Mouse (Mus musculus): ENCODE results near the gene Cenpb. TPM values are rescaled to one million over a fixed set of nuclear protein-coding genes. Genes with fewer than 3 reads are reported as not detected.

Gene Cenpb
- total and polyA plus RNA-seq, 2 experiments: 27.5 to 35.2 TPM

GRCm38 (mm10) chr2:131209969-131210792 is 30.3 kb upstream of the Cenpb start:
- peak; percentile 96 for DNase-seq (ENCODE audit: extremely low read depth, low read depth, low spot score)
- Histone ChIP-seq H3K36me3 (ENCODE audit: control insufficient read depth, insufficient read depth, low read length) (peaks cover 2% of the 10 kb centered on the region; the same call in 1 of the 2 replicates), H3K4me1 (ENCODE audit: control insufficient read depth, insufficient read depth, low read length) (peaks cover 6% of the 10 kb centered on the region), H3K79me2 (ENCODE audit: control insufficient read depth, insufficient read depth, low read length) (peaks cover 9% of the 10 kb centered on the region; the same call in 1 of the 2 replicates), H3K4me3 (ENCODE audit: insufficient read depth, low read depth, low read length) (peak overlapping the region; percentile 79), H3K9ac (ENCODE audit: low read depth, low read length) (peak overlapping the region; percentile 89), H3K27me3 (ENCODE audit: control insufficient read depth, insufficient read depth, low read length) (no peaks in the 10 kb centered on the region), H3K27ac (replicated peaks; ENCODE audit: insufficient read depth, low read depth, low read length) (peak overlapping the region; percentile 97)
- TF ChIP-seq POLR2A (IDR thresholded peaks at IDR 0.05; ENCODE audit: extremely low read depth, insufficient read depth, low read length) (peak; percentile 41; the same call in 1 of the 2 replicates), CTCF (IDR thresholded peaks at IDR 0.05; ENCODE audit: low read depth, low read length) (peak; percentile 89)
- WGBS: under 1% methylated on average over 50 of the region's 50 CpGs

- H3K4me3 ChIP-seq (ENCODE audit: insufficient read depth, low read depth, low read length): no peak overlapping the region
- H3K4me1 ChIP-seq (ENCODE audit: control insufficient read depth, insufficient read depth, low read length): peaks cover 6% of the 10 kb centered on the region
- H3K27ac ChIP-seq (replicated peaks; ENCODE audit: insufficient read depth, low read depth, low read length): peak overlapping the region; percentile 96
- WGBS: 18% methylated on average over 4 of the region's 4 CpGs
- peak; percentile 66 for DNase-seq (ENCODE audit: extremely low read depth, low read depth, low spot score)
- peak overlapping the region; percentile 12; the same call in 1 of the 2 replicates for H3K9ac ChIP-seq (ENCODE audit: low read depth, low read length)
- TF ChIP-seq POLR2A (IDR thresholded peaks at IDR 0.05; ENCODE audit: extremely low read depth, insufficient read depth, low read length) (no peak), CTCF (IDR thresholded peaks at IDR 0.05; ENCODE audit: low read depth, low read length) (no peak)
- no peaks in the 10 kb centered on the region for H3K27me3 ChIP-seq (ENCODE audit: control insufficient read depth, insufficient read depth, low read length)
- peaks cover 2% of the 10 kb centered on the region; the same call in 1 of the 2 replicates for H3K36me3 ChIP-seq (ENCODE audit: control insufficient read depth, insufficient read depth, low read length)
- H3K79me2 ChIP-seq (ENCODE audit: control insufficient read depth, insufficient read depth, low read length): peaks cover 9% of the 10 kb centered on the region; the same call in 1 of the 2 replicates
Measured at GRCm38 (mm10) chr2:131209125-131209795, 29.4 kb upstream of the Cenpb start.

- H3K9ac ChIP-seq (ENCODE audit: low read depth, low read length): no peak overlapping the region
- H3K36me3 ChIP-seq (ENCODE audit: control insufficient read depth, insufficient read depth, low read length): peaks cover 2% of the 10 kb centered on the region; the same call in 1 of the 2 replicates
- WGBS: 95% methylated on average over 2 of the region's 2 CpGs
- H3K27ac ChIP-seq (replicated peaks; ENCODE audit: insufficient read depth, low read depth, low read length): no peak overlapping the region
- peaks cover 6% of the 10 kb centered on the region for H3K4me1 ChIP-seq (ENCODE audit: control insufficient read depth, insufficient read depth, low read length)
- no peaks in the 10 kb centered on the region for H3K27me3 ChIP-seq (ENCODE audit: control insufficient read depth, insufficient read depth, low read length)
- TF ChIP-seq CTCF (IDR thresholded peaks at IDR 0.05; ENCODE audit: low read depth, low read length): no peak
- TF ChIP-seq POLR2A (IDR thresholded peaks at IDR 0.05; ENCODE audit: extremely low read depth, insufficient read depth, low read length): no peak
- DNase-seq (ENCODE audit: extremely low read depth, low read depth, low spot score): no peak
- no peak overlapping the region for H3K4me3 ChIP-seq (ENCODE audit: insufficient read depth, low read depth, low read length)
- H3K79me2 ChIP-seq (ENCODE audit: control insufficient read depth, insufficient read depth, low read length): peaks cover 9% of the 10 kb centered on the region; the same call in 1 of the 2 replicates
Measured at GRCm38 (mm10) chr2:131208356-131208755, 28.5 kb upstream of the Cenpb start.

GRCm38 (mm10) chr2:131206778-131207177 is 26.9 kb upstream of the Cenpb start, which contains the start of gene Ap5s1:
Gene Ap5s1, plus strand, starts transcription at chr2:131207078.
- peaks cover 4% of the 10 kb centered on the region for H3K4me1 ChIP-seq (ENCODE audit: control insufficient read depth, insufficient read depth, low read length)
- no peak for DNase-seq (ENCODE audit: extremely low read depth, low read depth, low spot score)

GRCm38 (mm10) chr2:131205521-131206182 is 25.8 kb upstream of the Cenpb start:
- Histone ChIP-seq H3K27ac (replicated peaks; ENCODE audit: insufficient read depth, low read depth, low read length) (no peak overlapping the region), H3K27me3 (ENCODE audit: control insufficient read depth, insufficient read depth, low read length) (no peaks in the 10 kb centered on the region), H3K4me3 (ENCODE audit: insufficient read depth, low read depth, low read length) (no peak overlapping the region), H3K36me3 (ENCODE audit: control insufficient read depth, insufficient read depth, low read length) (no peaks in the 10 kb centered on the region), H3K9ac (ENCODE audit: low read depth, low read length) (no peak overlapping the region), H3K79me2 (ENCODE audit: control insufficient read depth, insufficient read depth, low read length) (no peaks in the 10 kb centered on the region), H3K4me1 (ENCODE audit: control insufficient read depth, insufficient read depth, low read length) (peaks cover 3% of the 10 kb centered on the region)
- 86% methylated on average over 8 of the region's 8 CpGs for WGBS
- no peak for TF ChIP-seq CTCF (IDR thresholded peaks at IDR 0.05; ENCODE audit: low read depth, low read length)
- TF ChIP-seq POLR2A (IDR thresholded peaks at IDR 0.05; ENCODE audit: extremely low read depth, insufficient read depth, low read length): no peak
- DNase-seq (ENCODE audit: extremely low read depth, low read depth, low spot score): no peak

More at GRCm38 (mm10) chr2:131206778-131207177, 26.9 kb upstream of the Cenpb start, which contains the start of gene Ap5s1:
- no peak for TF ChIP-seq CTCF (IDR thresholded peaks at IDR 0.05; ENCODE audit: low read depth, low read length)
- TF ChIP-seq POLR2A (IDR thresholded peaks at IDR 0.05; ENCODE audit: extremely low read depth, insufficient read depth, low read length): no peak
- H3K27me3 ChIP-seq (ENCODE audit: control insufficient read depth, insufficient read depth, low read length): no peaks in the 10 kb centered on the region
- H3K79me2 ChIP-seq (ENCODE audit: control insufficient read depth, insufficient read depth, low read length): peaks cover under 1% of the 10 kb centered on the region; the same call in 1 of the 2 replicates
- no peaks in the 10 kb centered on the region for H3K36me3 ChIP-seq (ENCODE audit: control insufficient read depth, insufficient read depth, low read length)
- no peak within 1 kb of the TSS for H3K4me3 ChIP-seq (ENCODE audit: insufficient read depth, low read depth, low read length)
- WGBS: 83% methylated on average over 4 of the region's 4 CpGs
- no peak within 1 kb of the TSS for H3K9ac ChIP-seq (ENCODE audit: low read depth, low read length)
- no peak within 1 kb of the TSS for H3K27ac ChIP-seq (replicated peaks; ENCODE audit: insufficient read depth, low read depth, low read length)
